Mouse (Mus musculus): ENCODE data around the gene Dlgap4.

DNA sequence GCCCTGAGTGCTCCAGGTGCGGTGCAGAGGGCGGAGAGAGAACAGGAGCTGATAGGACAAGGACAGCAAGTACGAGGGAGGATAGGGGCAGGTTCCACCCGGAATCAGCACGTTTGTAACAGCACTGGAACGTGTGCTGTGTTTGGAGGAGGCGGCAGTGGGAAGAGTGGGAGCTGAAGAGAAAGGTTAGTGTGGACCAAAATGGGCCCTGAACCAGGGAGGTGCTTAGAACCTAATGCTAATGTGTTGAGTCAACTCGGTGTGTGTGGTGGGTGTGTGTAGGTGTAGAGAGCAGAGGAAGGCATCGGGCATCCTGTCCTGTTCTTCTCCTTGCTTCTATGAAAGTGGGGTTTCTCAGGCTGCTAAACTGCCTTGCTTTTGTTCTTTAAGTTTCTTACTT is 127.8 kb downstream of the Dlgap4 start:
- no peak for TF ChIP-seq POLR2A (IDR thresholded peaks at IDR 0.05; ENCODE audit: borderline replicate concordance, extremely low read depth, low read depth, low read length)
- no peak for TF ChIP-seq CTCF (IDR thresholded peaks at IDR 0.05; ENCODE audit: insufficient read depth, low read length)

All from lung, adult 2 months (tissue).